Mouse (Mus musculus): ENCODE measurements around the gene Cd200.
"Not testable (repeated sequence)": the region's sequence is repeated elsewhere in the genome, so short reads cannot be mapped to it uniquely, and the experiment has no call there.

The Cd200 gene

DNA sequence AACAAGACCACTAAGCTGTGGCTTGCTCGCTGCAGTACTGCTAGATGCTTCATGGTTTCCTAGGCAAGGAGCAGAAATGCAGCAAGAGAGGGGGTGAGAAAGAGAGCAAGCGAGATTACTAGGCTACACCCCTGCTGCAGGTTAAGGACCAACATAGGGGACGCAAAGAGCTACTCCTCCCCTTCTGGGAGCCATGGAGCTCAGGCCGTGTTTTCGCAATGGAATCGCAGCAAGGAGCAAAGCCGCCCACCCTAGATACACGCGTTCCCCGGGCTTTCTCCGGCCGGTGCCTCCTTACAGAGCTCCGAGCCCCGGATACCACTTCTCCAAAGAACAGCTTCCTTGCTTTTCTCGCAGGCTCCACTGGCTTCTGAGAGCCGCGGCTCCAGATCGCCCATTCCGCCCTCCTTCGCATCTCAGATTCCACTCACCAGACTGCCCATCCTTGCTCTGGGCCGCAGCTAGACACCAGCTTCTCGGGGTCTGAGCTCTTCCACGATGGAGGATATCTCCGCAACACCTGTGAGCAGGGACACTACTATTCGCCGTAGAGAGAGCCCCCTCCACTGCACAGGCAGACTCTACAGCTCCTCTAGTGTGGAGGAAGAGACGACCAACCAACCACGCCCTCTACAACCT, at the start of gene Cd200:
Cd200 (minus strand) TSS at position 629 of the 639 bp plus-strand sequence.
- no peak for DNase-seq (ENCODE audit: extremely low read depth, low read depth)

DNA sequence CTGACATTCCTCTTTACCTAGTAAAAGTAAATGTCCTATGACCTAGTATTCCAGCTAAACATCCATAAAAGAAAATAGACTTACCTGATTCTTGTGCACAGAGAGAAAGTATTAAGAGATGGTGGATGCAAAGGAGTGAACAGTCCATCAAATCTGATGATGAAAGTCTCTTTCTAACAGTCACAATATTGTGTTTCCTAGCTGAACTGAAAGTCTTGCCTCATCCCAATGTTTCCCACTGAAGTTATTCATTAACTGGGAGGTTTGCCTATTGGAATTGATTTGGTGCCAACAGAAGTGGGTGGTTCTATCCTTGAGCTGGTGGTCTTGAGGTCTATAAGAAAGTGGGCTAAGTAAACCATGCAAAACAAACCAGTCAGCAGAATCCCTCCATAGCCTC, 45.9 kb upstream of the Cd200 start:
- no peak for DNase-seq (ENCODE audit: extremely low read depth, low read depth)

DNA sequence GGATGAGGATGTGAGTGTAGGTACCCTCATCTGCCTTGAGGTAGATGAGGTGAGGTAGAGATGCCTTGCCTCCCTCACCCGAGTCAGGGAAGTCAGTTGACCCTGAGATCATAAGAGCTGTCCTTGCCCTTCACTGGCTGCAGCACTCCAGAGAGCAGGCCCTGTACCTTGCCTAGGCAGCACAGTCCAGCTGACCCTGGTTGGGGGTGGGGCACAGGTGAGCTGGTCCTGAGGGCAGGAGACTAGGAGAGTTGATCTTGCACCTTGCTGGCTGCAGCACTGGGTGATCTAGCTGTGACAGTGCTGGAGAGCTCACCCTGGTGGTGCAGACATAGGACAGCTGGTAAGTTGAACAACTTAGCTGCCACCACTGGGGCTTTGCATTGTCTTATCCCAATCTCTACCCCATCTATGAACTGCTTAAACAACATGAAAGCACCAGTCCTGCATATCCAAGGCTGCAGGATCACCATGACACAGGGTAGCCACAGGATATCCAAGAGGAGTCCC, 28.4 kb upstream of the Cd200 start:
- no peak for DNase-seq (ENCODE audit: extremely low read depth, low read depth)

DNA sequence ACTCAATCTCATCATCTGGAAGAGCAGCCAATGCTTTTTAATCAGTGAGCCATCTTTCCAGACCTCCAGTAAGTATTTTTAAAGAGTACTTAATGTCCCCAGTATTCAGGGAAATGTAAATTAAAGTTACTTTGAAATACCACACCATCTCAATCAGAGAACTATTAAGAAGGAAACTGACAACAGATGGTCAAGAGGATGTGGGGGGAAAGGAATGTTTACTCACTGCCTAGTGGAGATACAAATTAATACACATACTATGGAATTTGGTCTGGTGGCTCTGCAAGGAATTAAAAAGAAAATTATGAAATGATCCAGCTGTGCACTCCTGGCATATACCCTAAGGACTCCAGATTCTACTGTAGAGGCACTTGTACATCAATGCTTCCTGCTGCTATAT, 26.7 kb upstream of the Cd200 start:
- DNase-seq (ENCODE audit: extremely low read depth, low read depth), result no peak

DNA sequence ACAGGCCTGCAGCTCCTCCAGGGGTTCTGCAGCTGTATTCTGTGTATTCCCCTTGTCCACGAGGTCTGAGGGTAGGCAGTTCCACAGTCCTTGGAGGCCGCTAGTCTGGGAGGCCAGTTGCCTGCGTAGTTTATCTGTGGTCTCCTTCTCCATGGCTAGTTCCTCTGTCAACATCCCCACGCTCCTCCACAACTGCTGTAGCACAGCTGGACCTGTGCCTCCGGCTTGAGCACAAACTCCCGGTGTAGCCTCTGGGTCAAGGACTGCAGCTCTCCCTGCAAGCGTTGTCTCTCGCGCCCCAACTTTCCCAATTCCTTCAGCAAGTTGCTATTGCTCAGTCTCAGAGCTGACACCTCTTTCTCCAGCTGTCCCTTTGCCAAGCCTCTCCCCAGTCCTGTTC, 18.8 kb upstream of the Cd200 start:
- no peak for DNase-seq (ENCODE audit: extremely low read depth, low read depth)

DNA sequence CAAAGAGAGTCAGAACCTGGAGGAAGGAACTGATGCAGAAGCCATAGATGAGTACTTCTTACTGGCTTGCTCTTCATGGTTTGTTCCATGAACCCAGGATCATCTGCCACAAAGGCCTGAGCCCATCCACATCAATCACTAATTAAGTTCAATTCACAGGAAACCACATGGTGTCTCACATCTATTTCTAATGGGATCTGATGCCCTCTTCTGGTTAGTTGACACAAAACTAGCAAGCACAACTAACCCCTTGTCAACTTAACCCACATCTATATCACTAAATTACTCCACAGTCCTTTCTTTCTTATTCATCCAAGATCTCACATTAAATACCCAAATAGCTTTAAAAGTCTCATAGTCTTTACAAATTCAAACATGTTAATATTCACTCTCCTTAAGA, 4.6 kb upstream of the Cd200 start:
- DNase-seq (ENCODE audit: extremely low read depth, low read depth), result no peak

DNA sequence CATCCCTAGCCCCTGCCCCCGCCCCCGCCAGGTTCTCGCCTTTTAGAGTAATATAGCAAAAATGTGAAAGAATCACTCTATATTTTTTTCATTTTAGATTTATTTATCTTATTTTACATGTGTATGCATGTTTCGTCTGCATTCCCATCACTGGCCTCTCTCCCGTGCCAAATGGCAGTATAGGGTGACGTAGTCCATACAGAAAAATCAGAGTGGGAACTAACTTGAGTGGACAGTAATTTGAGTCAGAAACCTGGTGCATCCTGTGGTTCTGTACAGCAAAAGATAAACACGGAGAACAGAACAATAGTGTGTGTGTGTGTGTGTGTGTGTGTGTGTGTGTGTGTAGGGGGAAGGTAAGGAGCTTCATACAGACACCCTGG, 202 bp upstream of the Cd200 start:
- not testable (repeated sequence) for DNase-seq (ENCODE audit: extremely low read depth, low read depth)

DNA sequence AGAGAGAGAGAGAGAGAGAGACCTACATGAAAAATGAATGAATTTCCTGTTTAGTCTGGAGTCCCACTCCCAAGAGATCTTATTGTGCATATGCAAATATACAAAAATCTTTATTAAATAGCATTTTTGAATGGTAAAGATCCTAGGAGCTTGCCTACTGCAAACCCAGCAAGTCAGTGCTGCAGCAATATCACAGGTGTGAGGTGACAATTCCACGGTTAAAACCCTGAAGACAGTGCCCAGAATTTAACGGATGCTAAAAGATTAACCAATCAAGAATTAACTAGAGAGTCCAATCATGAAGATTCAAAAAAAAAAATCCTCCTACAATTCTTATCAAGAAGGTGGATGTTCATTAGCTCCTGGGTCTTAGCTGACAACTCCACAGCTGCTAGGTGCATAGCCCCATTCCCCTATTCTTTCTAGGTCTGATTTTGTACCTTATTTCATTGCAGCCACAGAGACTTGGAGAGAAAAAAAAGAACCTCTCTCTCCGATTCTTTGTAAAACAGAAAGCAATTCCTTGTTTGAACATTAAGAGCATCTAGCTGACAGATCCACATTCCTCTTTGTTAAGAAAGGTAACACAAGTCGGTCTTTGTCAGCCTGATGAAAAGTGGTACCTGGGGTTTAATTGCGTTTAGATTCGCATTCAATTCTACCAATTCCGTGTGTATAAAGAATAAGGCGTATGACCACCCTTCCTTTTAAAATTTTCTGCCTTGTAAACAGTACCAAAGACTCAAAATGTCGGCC, 1.0 kb downstream of the Cd200 start:
- no peak for DNase-seq (ENCODE audit: extremely low read depth, low read depth)

DNA sequence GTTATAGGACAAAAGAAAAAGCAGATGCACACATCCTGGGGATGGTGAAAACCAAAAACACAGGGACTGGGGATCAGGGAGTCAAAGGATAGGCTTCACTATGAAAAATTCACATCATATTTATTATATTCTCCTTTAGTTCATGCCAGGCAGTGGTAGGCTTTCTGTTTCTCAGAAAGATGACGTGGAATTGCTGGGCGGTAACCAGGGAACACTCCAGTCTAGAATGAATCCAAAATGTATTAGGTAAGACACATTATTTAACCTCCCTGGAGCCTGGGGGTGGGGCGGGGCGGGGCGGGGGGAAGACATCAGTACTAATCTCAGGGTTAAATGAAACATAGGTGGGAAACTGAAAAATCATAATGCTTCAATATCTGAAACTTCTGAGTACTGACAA, 1.8 kb downstream of the Cd200 start:
- DNase-seq (ENCODE audit: extremely low read depth, low read depth), result no peak

DNA sequence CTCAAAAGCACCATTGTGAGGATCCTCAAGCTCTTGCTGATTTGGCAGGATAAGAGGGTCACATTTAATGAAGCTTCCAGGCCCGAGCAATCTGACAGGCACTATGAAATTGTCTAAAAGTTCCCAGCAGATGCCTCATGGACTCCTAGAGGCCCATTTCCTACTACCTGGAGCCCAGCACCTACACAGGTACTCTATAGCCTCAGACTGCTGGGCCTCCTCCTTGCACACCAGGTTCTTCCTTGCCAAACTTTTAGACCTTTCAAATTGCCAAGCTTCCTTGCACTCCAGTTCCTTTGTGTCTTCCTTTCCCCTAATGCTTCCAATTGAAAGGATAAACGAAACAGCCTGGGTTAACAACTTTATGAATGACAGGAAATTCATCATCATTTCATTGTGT, 5.9 kb downstream of the Cd200 start:
- no peak for DNase-seq (ENCODE audit: extremely low read depth, low read depth)

DNA sequence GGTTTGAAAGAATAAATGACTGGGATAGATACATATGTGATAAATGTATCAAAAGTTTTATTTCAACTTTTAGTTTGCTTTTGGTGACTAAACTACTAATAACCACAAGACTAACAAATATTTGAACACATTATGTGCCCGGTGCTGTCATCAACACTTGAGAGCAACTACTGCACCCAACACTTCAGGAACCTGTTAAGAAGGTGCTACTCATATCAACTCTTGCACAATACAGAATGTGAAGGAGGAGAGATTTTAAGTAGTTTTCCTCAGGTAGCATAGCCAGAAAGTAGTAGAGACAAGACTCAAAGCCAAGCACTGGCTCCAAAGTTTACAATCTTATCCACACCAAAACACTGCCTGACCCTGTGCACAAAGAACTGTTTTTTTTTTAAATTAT, 6.8 kb downstream of the Cd200 start:
- DNase-seq (ENCODE audit: extremely low read depth, low read depth), result no peak

DNA sequence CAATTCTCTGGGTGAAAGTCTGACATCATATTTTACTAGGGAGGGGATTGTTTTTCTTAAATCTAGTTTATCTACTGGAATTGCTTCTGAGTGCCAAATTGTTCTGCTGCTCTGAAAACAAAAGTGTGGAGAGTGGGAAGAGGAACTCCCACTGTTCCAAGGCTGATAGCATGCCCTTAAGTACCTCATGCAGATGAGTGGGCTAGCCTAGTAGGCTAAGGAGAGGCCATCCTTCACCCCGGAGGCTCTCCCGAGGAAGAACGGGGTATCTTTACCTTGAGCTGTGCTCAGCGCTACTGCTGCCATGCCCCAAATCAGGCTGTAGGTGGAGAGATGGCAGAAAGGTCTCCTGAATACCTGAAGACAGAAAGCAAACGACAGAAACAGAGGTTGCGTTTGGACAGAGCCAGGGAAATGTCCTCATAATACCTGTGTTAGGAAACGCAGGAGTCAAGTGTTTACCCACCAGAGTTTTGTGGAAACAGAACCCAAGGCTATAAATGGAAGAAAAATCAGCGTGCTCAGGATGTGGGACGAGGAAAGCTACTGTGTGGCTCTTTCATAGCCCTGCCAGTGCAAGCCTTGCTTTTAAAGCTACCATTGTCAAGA, 8.8 kb downstream of the Cd200 start:
- no peak for DNase-seq (ENCODE audit: extremely low read depth, low read depth)

DNA sequence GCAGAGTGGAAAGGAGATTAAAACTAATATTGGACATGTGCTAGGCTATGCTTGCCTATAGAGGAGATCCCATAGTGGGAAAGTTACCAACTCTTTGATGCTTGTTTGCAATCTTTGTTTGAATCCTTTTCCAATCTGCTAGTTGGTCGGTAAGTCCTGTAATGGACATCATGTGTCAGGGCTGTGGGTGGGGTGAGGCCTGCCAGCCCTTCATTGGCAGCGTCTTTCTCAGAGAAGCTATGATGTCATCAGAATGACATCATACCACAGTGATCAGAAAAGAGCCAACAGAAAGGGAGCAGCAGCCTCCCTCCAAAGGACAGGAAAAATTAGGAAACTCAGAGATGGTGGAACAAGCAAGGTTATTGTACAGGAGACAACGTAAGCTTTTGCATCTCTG, 9.4 kb downstream of the Cd200 start:
- no peak for DNase-seq (ENCODE audit: extremely low read depth, low read depth)

DNA sequence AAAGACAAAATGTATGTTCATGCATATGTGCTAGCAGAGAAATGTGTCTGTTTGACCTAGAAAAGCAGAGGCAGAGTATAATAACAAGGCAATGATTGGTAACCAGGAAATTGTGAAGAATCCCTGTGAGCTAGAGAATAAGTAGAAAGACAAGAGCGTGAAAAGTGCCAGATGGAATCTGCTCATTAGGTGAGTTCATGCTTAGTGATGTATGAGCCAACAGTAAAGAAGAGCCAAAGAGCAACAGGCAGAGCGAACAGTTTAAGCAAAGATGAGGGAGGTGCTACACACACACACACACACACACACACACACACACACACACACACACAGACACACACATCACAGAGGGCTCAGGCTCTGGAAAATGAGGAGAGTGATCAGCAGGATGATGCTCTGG, 11.4 kb downstream of the Cd200 start:
- no peak for DNase-seq (ENCODE audit: extremely low read depth, low read depth)

DNA sequence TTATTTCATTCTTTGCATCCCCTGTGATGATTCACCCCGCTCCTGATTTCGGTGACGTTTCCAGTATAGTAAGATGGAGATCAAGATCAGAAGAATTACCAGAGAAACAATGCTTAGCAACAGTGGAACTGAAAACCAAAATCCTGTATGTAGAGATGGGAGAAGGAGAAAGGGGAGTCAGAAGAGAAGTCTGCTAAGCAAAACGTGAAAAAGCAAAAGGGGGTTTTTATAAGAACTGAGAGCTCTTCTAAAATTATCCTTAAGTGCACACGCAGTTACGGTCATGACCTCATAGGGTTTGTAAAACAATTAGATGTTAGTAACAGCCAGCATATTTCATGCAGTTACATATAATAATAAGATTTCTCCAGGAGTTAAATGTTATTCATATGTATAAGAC, 16.6 kb downstream of the Cd200 start:
- no peak for DNase-seq (ENCODE audit: extremely low read depth, low read depth)

DNA sequence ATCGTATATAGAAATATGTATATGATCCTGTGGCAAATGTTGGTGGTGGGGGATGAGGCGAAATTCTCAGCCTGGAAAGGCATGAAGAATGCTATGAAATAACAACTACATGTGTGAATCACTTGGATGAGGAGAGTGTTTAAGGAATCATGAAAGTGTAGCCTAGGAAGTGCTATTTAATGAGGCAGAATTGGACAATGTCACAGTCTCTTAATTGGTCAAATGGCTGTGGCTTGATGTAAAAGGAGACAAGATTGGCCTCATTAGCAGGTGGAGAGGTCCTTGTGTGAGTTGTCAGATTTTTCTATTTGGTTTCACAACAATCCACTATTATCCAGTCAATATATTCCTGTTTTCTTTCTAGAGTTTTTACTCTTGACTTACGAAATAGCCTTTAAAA, 17.2 kb downstream of the Cd200 start:
- no peak for DNase-seq (ENCODE audit: extremely low read depth, low read depth)

DNA sequence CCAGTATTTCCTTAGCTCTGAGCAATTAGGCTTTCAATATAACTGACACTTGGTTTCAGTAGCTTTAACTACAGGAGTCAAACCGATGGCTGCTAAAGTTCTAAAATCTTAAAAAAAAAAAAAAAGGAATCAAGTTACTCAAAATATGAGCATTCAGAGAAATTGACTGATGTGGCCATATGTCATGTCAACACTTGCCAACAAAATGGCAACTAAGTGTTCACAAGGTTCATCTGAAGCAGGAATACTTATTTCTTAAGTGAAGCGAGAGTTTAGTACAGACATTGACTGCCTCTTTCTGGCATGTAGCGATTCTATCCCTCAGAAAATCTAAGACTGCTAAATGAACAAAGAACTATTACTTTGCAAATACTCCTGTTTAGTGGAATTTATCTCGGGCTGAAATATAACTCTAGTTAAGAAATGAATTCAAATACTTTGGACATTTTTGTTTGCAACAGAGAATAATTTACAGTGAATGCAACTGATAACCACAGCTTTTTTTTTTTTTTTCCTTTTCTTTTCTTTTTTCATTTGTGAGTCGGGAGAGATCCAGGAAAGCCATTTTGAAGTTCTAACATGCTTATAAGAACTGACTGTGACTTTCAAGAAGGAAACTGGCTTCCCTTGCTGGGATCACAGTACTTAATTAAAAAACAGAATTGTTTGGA, 18.4 kb downstream of the Cd200 start:
- DNase-seq (ENCODE audit: extremely low read depth, low read depth), result no peak

DNA sequence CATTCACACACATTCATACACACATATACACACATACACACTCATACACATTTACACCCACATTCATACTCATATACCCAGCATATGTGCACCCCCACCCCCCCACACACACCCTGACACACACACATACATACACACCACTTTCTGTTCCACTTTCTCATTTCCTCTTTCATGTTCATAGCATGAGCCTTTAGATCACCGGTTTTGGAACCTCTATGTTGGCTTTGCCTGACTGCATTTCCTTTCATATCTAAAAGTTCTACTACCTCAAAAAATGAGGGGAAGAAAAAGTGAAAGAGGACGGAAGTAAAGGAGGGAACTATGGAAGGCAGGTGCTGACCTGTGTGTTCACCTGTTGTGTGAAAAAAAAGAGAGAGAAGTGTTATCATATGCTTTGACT, 19.0 kb downstream of the Cd200 start:
- no peak for DNase-seq (ENCODE audit: extremely low read depth, low read depth)

DNA sequence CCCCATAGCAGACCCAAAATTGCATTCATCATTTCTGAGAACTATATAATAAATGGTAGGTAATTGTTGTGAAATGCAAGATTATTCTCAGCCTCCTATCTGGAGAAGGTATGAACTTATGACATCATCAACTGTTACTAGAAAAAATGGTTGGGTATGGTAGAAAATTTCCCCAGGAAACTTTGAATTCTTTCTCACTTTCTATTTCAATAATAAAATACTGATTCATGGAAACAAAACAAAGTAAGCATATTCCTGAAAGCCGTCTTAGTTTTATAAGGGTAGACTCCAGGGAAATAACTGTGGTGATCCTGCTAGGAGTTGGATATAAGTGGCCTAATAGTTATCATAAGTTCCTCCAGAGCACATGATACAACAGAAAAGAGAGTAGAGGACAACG, 19.8 kb downstream of the Cd200 start:
- DNase-seq (ENCODE audit: extremely low read depth, low read depth), result no peak

DNA sequence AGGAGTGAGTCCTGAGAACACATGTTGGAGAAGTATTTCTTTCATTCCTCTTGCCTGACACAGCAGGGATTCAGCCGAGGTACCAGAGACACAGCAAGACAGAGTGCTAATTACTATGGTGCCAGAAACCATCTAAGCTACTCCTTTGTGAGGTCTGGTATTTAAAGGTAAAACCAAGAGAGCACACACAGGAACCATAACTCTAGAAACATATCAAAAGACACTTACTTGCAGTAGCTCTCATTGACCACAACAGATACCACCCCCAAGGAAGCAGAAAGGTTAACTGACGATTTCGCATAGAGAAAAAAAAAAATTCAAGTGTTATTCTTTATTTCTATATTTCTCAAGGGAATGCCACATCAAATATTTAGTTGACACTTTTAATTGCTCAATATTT, 27.0 kb downstream of the Cd200 start:
- DNase-seq (ENCODE audit: extremely low read depth, low read depth), result no peak

DNA sequence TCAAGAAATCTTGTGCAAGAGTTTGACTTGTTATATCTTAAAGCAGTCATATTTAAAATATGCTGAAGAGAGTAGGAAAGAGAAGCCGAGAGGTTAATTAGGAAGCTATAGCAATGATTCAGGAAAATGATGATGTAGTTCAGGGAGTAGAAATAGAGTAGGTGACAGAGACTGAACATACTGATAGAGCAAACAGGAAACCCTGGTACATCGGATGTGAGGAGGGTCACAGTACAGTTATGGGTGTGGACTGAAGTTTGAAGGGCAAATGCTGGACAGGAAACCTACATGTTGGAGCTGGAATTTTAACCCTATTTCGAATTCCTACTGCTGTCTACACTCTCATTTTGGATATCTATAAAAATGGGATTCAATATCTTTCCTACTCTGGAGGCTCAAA, 29.9 kb downstream of the Cd200 start:
- DNase-seq (ENCODE audit: extremely low read depth, low read depth), result no peak
